Mouse (Mus musculus) midbrain, postnatal 0 days (tissue): Measurements from ENCODE around the gene Zbtb44. TPM values are rescaled to one million over a fixed set of nuclear protein-coding genes. Genes with fewer than 3 reads are reported as not detected.

ENCODE experiments used
- ATAC-seq: fragments of 200-750 bp; cut with Nextera tagmentation; 2 replicates; pipeline ENCODE4 v1.8.0; 2017; ENCODE audit warnings: moderate number of reproducible peaks, mild to moderate bottlenecking, moderate TSS enrichment, moderate library complexity; ENCODE audit not compliant: low FRiP score
- DNase-seq: peaks from one replicate; pipeline ENCODE4 v3.0.0-alpha.2; 2015; ENCODE audit warnings: low spot score
- H3K27ac ChIP-seq: fragments of 300-500 bp; sonication (generic); 2 replicates; pipeline ENCODE4 v1.5.1; 2014; ENCODE audit warnings: low read depth, mild to moderate bottlenecking, low read length, mixed read lengths
- H3K27me3 ChIP-seq: fragments of 300-500 bp; sonication (generic); 2 replicates; pipeline ENCODE4 v1.6.1; 2014; ENCODE audit warnings: low read length, control low read depth, mixed read lengths; ENCODE audit not compliant: insufficient read depth
- H3K36me3 ChIP-seq: fragments of 300-500 bp; sonication (generic); 2 replicates; pipeline ENCODE4 v1.6.1; 2014; ENCODE audit warnings: low read length, control low read depth, mixed read lengths; ENCODE audit not compliant: insufficient read depth
- H3K4me1 ChIP-seq: fragments of 300-500 bp; sonication (generic); 2 replicates; pipeline ENCODE4 v1.6.1; 2014; ENCODE audit warnings: mild to moderate bottlenecking, control low read depth, antibody characterized with exemption, low read length, mixed read lengths; ENCODE audit not compliant: insufficient read depth
- H3K4me2 ChIP-seq: fragments of 300-500 bp; sonication (generic); 2 replicates; pipeline ENCODE4 v1.6.1; 2014; ENCODE audit warnings: low read depth, mild to moderate bottlenecking, low read length, mixed read lengths; ENCODE audit not compliant: poor library complexity, severe bottlenecking
- H3K4me3 ChIP-seq: fragments of 300-500 bp; sonication (generic); 2 replicates; pipeline ENCODE4 v1.5.1; 2014; ENCODE audit warnings: low read depth, mild to moderate bottlenecking, low read length, moderate library complexity
- H3K9ac ChIP-seq: fragments of 300-500 bp; sonication (generic); replicated peaks from 2 replicates; pipeline ENCODE4 v1.6.1; 2014; ENCODE audit warnings: mild to moderate bottlenecking, low read length, moderate library complexity, mixed read lengths; ENCODE audit not compliant: poor library complexity, severe bottlenecking
- H3K9me3 ChIP-seq: fragments of 300-500 bp; sonication (generic); 2 replicates; pipeline ENCODE4 v1.6.1; 2016; ENCODE audit warnings: low read length, control low read depth
- CTCF ChIP-seq: IDR thresholded peaks from 2 replicates; pipeline ENCODE4 v1.5.1; 2016; ENCODE audit warnings: antibody characterized with exemption, mild to moderate bottlenecking
- WGBS: fragments of 180-500 bp; shearing (Covaris S2); extraction: QIAGEN DNeasy Blood & Tissue Kit; methylation state at CpG from one replicate; pipeline ENCODE4 v1.1.7; 2014; 5-methylcytosine and 5-hydroxymethylcytosine counted together
- polyA plus RNA-seq: library from polyadenylated mRNA; unstranded; fragments of >200 nt; fragmentation: Nextera tagmentation; extraction: Ambion mirVana; gene quantifications from 2 replicates; pipeline ENCODE4 v1.2.1, GENCODE M21; 2015
- total RNA-seq: library from RNA; depleted of rRNA; stranded (reverse); fragments of >200 nt; gene quantifications from 2 replicates; pipeline ENCODE4 v1.2.3, GENCODE M21; 2014; rRNA removed

Gene Zbtb44
- total RNA-seq (14.2 and 18.2 TPM in 2 replicates), polyA plus RNA-seq (3.0 and 3.6 TPM in 2 replicates)

GRCm38 (mm10) chr9:31030532-31031413 is at the start of gene Zbtb44:
Gene Zbtb44 (plus strand): TSS chr9:31030644.
- Histone ChIP-seq H3K9me3 (no peaks in the 10 kb centered on the region), H3K27ac (peak within 1 kb of the TSS; percentile 93), H3K4me2 (peak within 1 kb of the TSS; percentile 90), H3K4me1 (no peaks in the 10 kb centered on the region), H3K4me3 (peak within 1 kb of the TSS; percentile 79), H3K9ac (peak within 1 kb of the TSS; percentile 91), H3K27me3 (no peaks in the 10 kb centered on the region), H3K36me3 (no peaks in the 10 kb centered on the region)
- WGBS: under 1% methylated on average over 44 of the region's 79 CpGs
- no peak; the same call in 1 of the 2 replicates for TF ChIP-seq CTCF
- ATAC-seq: peak; percentile 91
- peak; percentile 16 for DNase-seq

- Histone ChIP-seq H3K9me3 (no peaks in the 10 kb centered on the region), H3K36me3 (no peaks in the 10 kb centered on the region), H3K4me3 (no peak overlapping the region), H3K4me2 (no peak overlapping the region), H3K27ac (no peak overlapping the region), H3K4me1 (no peaks in the 10 kb centered on the region), H3K9ac (no peak overlapping the region), H3K27me3 (no peaks in the 10 kb centered on the region)
- no peak for TF ChIP-seq CTCF
- 61% methylated on average over 6 of the region's 6 CpGs for WGBS
- no peak for DNase-seq
- no peak for ATAC-seq
Observed at GRCm38 (mm10) chr9:30985782-30986181, 44.7 kb upstream of the Zbtb44 start.

GRCm38 (mm10) chr9:30993106-30993505 is 37.3 kb upstream of the Zbtb44 start:
- H3K4me2 ChIP-seq: no peak overlapping the region

GRCm38 (mm10) chr9:30996590-30997562 is 33.6 kb upstream of the Zbtb44 start:
- TF ChIP-seq CTCF: no peak
- WGBS: 73% methylated on average over 12 of the region's 12 CpGs
- no peak overlapping the region for H3K4me3 ChIP-seq

More at GRCm38 (mm10) chr9:30993106-30993505, 37.3 kb upstream of the Zbtb44 start:
- ATAC-seq: no peak
- no peaks in the 10 kb centered on the region for H3K4me1 ChIP-seq
- no peak overlapping the region for H3K4me3 ChIP-seq
- no peak for TF ChIP-seq CTCF
- WGBS: 87% methylated on average over 5 of the region's 5 CpGs
- H3K9ac ChIP-seq: no peak overlapping the region
- no peaks in the 10 kb centered on the region for H3K36me3 ChIP-seq
- H3K9me3 ChIP-seq: no peaks in the 10 kb centered on the region
- no peak overlapping the region for H3K27ac ChIP-seq
- DNase-seq: no peak
- H3K27me3 ChIP-seq: no peaks in the 10 kb centered on the region

GRCm38 (mm10) chr9:31000641-31001040 is 29.8 kb upstream of the Zbtb44 start:
- no peak for ATAC-seq
- WGBS: 76% methylated on average over 10 of the region's 10 CpGs
- TF ChIP-seq CTCF: no peak

More at GRCm38 (mm10) chr9:30996590-30997562, 33.6 kb upstream of the Zbtb44 start:
- H3K4me2 ChIP-seq: no peak overlapping the region
- no peaks in the 10 kb centered on the region for H3K27me3 ChIP-seq
- no peaks in the 10 kb centered on the region for H3K9me3 ChIP-seq
- H3K9ac ChIP-seq: no peak overlapping the region
- no peak for ATAC-seq
- no peaks in the 10 kb centered on the region for H3K36me3 ChIP-seq
- no peaks in the 10 kb centered on the region for H3K4me1 ChIP-seq
- DNase-seq: no peak
- H3K27ac ChIP-seq: no peak overlapping the region

More at GRCm38 (mm10) chr9:31000641-31001040, 29.8 kb upstream of the Zbtb44 start:
- no peak overlapping the region for H3K27ac ChIP-seq
- H3K36me3 ChIP-seq: no peaks in the 10 kb centered on the region
- H3K27me3 ChIP-seq: no peaks in the 10 kb centered on the region
- H3K9ac ChIP-seq: no peak overlapping the region
- no peaks in the 10 kb centered on the region for H3K9me3 ChIP-seq
- H3K4me1 ChIP-seq: no peaks in the 10 kb centered on the region
- no peak for DNase-seq
- no peak overlapping the region for H3K4me2 ChIP-seq
- H3K4me3 ChIP-seq: no peak overlapping the region
